ENCODE assay signal across 27 mouse cellular contexts in the genomic region with DNA sequence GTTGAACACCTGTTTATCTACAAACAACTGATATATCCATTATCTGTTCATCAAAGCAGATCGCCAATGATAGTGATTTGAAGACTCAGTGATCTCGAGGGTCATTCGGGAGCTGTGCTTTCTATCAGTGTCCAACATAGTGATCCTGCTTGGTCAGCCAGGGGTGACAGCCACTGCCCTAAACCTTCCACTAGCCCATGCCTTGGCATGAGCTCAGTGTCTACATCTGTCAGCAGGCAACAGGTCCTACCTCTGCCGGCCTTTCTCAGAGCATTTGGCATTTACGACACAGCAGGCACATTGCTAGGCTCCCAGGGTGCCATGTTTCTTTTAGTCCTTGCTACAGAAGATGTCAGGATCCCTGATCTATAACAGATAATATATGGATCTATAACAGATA. TPM values are rescaled to one million over a fixed set of nuclear protein-coding genes. Genes with fewer than 3 reads are reported as not detected.
"Had no signal": no experiment of that assay in that cellular context is flagged by ENCODE, and none has a peak within 500 bp of the region (broad histone marks: within the 10 kb centered on the region; RNA-seq: fewer than 3 reads in every experiment).

No protein-coding gene starts in this region.

- H3K4me3 ChIP-seq: left cerebral cortex, adult 2 months; limb, embryonic 13.5 days; liver, embryonic 12.5 days; liver, embryonic 15.5 days; lung, embryonic 15.5 days; megakaryocyte, embryonic 14.5 days; midbrain, embryonic 10.5 days; midbrain, embryonic 13.5 days; myocyte; neural tube, embryonic 13.5 days had no signal

- H3K36me3 ChIP-seq: limb, embryonic 13.5 days; liver, embryonic 12.5 days; liver, embryonic 15.5 days; lung, embryonic 15.5 days; midbrain, embryonic 10.5 days; midbrain, embryonic 13.5 days; neural tube, embryonic 13.5 days had no signal

- H3K27ac ChIP-seq: left cerebral cortex, adult 2 months; limb, embryonic 13.5 days; liver, embryonic 12.5 days; liver, embryonic 15.5 days; lung, embryonic 15.5 days; midbrain, embryonic 10.5 days; midbrain, embryonic 13.5 days; neural tube, embryonic 13.5 days; stomach, postnatal 0 days had no signal

- DNase-seq: kidney, adult 2 months; kidney, postnatal 25 days; layer of hippocampus, postnatal 36 days; liver; lung, adult 18-20 months; lung, postnatal 10 days; lung, postnatal 36 days; thymus, adult 2 months; thymus, postnatal 14 days; thymus, postnatal 4 days had no signal

- H3K9ac ChIP-seq: limb, embryonic 13.5 days; liver, embryonic 12.5 days; liver, embryonic 15.5 days; lung, embryonic 15.5 days; midbrain, embryonic 13.5 days; neural tube, embryonic 13.5 days had no signal

- ATAC-seq: intestine, embryonic 16.5 days; liver, embryonic 12.5 days; midbrain, embryonic 13.5 days; midbrain, embryonic 16.5 days had no signal

- H3K27me3 ChIP-seq: limb, embryonic 13.5 days; liver, embryonic 12.5 days; liver, embryonic 15.5 days; lung, embryonic 15.5 days; midbrain, embryonic 13.5 days had no signal

- H3K9me3 ChIP-seq: limb, embryonic 13.5 days; liver, embryonic 12.5 days; liver, embryonic 15.5 days; lung, embryonic 15.5 days; megakaryocyte, embryonic 14.5 days; midbrain, embryonic 13.5 days; neural tube, embryonic 13.5 days had no signal

- H3K4me1 ChIP-seq: liver, embryonic 12.5 days; liver, embryonic 15.5 days; lung, embryonic 15.5 days; megakaryocyte, embryonic 14.5 days; midbrain, embryonic 10.5 days; midbrain, embryonic 13.5 days; neural tube, embryonic 13.5 days had no signal

- H3K4me2 ChIP-seq: limb, embryonic 13.5 days; liver, embryonic 12.5 days; liver, embryonic 15.5 days; lung, embryonic 15.5 days; midbrain, embryonic 13.5 days; neural tube, embryonic 13.5 days had no signal

RNA-seq across cellular contexts. Expression of a gene that starts 36.0 kb away (rescaled TPM):
- total RNA-seq: layer of hippocampus, postnatal 10 days; layer of hippocampus, postnatal 36 days; left cerebral cortex, postnatal 10 days; monocyte, adult 5-6 weeks; neutrophil, adult 5-6 weeks had no signal
- polyA plus RNA-seq: midbrain, embryonic 10.5 days; midbrain, embryonic 13.5 days had no signal

RNA-seq across cellular contexts. Expression of a gene that starts 56.0 kb away (rescaled TPM):
- total RNA-seq: monocyte, adult 5-6 weeks had no signal
- polyA plus RNA-seq: liver, embryonic 15.5 days had no signal
